Mouse (Mus musculus): ENCODE measurements around the gene Dock3. TPM values are rescaled to one million over a fixed set of nuclear protein-coding genes. Genes with fewer than 3 reads are reported as not detected.

Gene Dock3
- polyA plus RNA-seq, 1 experiment: 188 TPM

GRCm38 (mm10) chr9:107260429-107260828 lies 28.7 kb upstream of the Dock3 start:
- no peak for TF ChIP-seq CTCF (IDR thresholded peaks at IDR 0.05; ENCODE audit: extremely low read depth, insufficient read depth, low read length)
- no peak overlapping the region for H3K4me3 ChIP-seq (ENCODE audit: insufficient read depth, low read length)
- H3K27ac ChIP-seq (ENCODE audit: insufficient read depth, low read length): peak overlapping the region; percentile 62
- H3K4me1 ChIP-seq (ENCODE audit: control insufficient read depth, insufficient read depth, low read length): peaks cover 29% of the 10 kb centered on the region

DNA sequence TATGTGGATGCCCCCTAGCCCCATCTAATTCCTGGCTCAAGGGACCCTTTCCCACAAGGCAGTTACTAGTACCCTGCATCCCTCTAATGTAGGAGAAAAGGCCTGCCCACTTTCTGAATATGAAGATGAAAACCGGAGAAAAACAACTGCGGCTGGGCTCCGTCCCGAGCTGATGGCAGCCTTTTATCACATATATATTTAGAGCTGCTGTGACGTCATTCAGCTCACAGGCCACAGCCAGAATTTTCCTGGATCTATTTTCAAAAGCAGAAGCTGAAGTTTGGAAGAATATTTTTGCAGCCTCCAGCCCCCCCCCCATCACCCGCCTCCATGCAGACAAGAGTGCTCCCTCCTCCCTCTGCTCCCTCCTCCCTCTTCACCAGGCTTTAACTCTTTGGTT lies 27.9 kb upstream of the Dock3 start:
- TF ChIP-seq CTCF (IDR thresholded peaks at IDR 0.05; ENCODE audit: extremely low read depth, insufficient read depth, low read length): no peak
- TF ChIP-seq POLR2A (IDR thresholded peaks at IDR 0.05; ENCODE audit: extremely low read depth, insufficient read depth, low read length): 0 out of 2 replicates have a peak, but pooled peaks have one; percentile 20
- peak overlapping the region; percentile 92 for H3K27ac ChIP-seq (ENCODE audit: insufficient read depth, low read length)
- no peak overlapping the region for H3K4me3 ChIP-seq (ENCODE audit: insufficient read depth, low read length)
- H3K4me1 ChIP-seq (ENCODE audit: control insufficient read depth, insufficient read depth, low read length): peaks cover 35% of the 10 kb centered on the region

DNA sequence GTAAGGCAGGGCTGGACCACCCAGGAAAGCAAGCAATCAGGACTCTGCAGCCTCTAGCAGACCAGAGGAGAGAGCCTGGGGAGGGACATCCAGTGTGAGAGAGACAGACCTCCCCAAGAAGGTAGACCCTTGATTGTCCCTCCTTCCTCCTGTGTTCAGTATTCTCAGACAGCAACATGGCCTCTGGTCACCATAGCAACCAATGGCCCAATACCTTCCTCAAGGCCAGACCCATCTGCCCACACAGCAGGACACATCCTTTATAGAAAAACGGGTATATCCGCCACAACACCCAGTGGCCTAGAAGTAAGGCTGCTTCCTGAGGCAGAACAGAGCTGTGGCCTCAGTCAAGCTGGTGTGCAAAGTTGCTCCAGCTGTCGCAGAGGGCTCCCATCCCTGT lies 23.9 kb upstream of the Dock3 start:
- Histone ChIP-seq H3K4me3 (ENCODE audit: insufficient read depth, low read length) (no peak overlapping the region), H3K4me1 (ENCODE audit: control insufficient read depth, insufficient read depth, low read length) (peaks cover 33% of the 10 kb centered on the region), H3K27ac (ENCODE audit: insufficient read depth, low read length) (no peak overlapping the region)
- no peak for TF ChIP-seq POLR2A (IDR thresholded peaks at IDR 0.05; ENCODE audit: extremely low read depth, insufficient read depth, low read length)
- TF ChIP-seq CTCF (IDR thresholded peaks at IDR 0.05; ENCODE audit: extremely low read depth, insufficient read depth, low read length): no peak

DNA sequence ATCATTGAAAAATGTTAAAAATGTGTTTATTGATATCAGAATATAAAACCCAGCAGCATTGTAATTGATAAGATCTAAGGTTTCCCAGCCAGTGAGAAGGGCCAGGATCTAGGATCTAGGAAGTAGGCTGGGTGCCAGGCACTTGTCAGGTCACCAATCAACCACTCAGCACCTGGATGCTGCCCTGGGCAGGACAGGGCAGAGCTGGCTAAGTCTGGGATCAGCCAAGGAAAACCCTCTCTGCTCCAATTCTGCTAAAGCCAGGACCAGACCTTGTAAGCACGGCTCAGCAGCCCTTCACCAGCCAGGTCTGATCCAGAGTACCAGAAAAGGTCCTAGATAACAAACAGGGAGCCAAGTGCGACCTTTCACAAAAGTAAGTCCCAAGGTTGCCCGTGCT lies 23.2 kb upstream of the Dock3 start:
- TF ChIP-seq CTCF (IDR thresholded peaks at IDR 0.05; ENCODE audit: extremely low read depth, insufficient read depth, low read length) (no peak), POLR2A (IDR thresholded peaks at IDR 0.05; ENCODE audit: extremely low read depth, insufficient read depth, low read length) (no peak)
- Histone ChIP-seq H3K27ac (ENCODE audit: insufficient read depth, low read length) (0 out of 2 replicates have a peak overlapping the region, but pooled peaks have one; percentile 37), H3K4me1 (ENCODE audit: control insufficient read depth, insufficient read depth, low read length) (peaks cover 34% of the 10 kb centered on the region), H3K4me3 (ENCODE audit: insufficient read depth, low read length) (no peak overlapping the region)

GRCm38 (mm10) chr9:107254476-107254875 lies 22.8 kb upstream of the Dock3 start:
- H3K27ac ChIP-seq (ENCODE audit: insufficient read depth, low read length): 0 out of 2 replicates have a peak overlapping the region, but pooled peaks have one; percentile 37
- peaks cover 35% of the 10 kb centered on the region for H3K4me1 ChIP-seq (ENCODE audit: control insufficient read depth, insufficient read depth, low read length)
- no peak overlapping the region for H3K4me3 ChIP-seq (ENCODE audit: insufficient read depth, low read length)
- no peak for TF ChIP-seq POLR2A (IDR thresholded peaks at IDR 0.05; ENCODE audit: extremely low read depth, insufficient read depth, low read length)
- TF ChIP-seq CTCF (IDR thresholded peaks at IDR 0.05; ENCODE audit: extremely low read depth, insufficient read depth, low read length): no peak

DNA sequence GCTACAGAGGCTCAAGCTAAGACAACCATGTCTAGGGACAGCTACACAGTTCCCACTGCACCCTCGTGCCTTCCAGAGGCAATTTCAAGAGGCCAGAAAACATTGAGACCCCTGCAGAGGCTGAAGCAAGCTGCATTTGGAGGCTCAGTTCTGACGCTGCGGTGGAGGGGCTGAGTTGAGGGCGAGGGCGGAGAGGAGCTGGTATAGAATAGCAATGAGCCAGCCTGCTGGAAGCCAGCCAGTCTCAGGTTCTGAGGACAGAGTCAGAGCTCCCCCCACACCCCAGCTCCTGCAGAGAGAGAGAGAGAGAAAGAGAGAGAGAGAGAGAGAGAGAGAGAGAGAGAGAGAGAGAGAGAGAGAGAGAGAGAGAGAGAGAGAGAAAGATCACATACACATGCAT lies 20.5 kb upstream of the Dock3 start:
- Histone ChIP-seq H3K4me3 (ENCODE audit: insufficient read depth, low read length) (no peak overlapping the region), H3K27ac (ENCODE audit: insufficient read depth, low read length) (0 out of 2 replicates have a peak overlapping the region, but pooled peaks have one; percentile 9), H3K4me1 (ENCODE audit: control insufficient read depth, insufficient read depth, low read length) (peaks cover 30% of the 10 kb centered on the region)
- TF ChIP-seq CTCF (IDR thresholded peaks at IDR 0.05; ENCODE audit: extremely low read depth, insufficient read depth, low read length): no peak
- no peak for TF ChIP-seq POLR2A (IDR thresholded peaks at IDR 0.05; ENCODE audit: extremely low read depth, insufficient read depth, low read length)

- no peak overlapping the region for H3K4me3 ChIP-seq (ENCODE audit: insufficient read depth, low read length)
- TF ChIP-seq CTCF (IDR thresholded peaks at IDR 0.05; ENCODE audit: extremely low read depth, insufficient read depth, low read length) (no peak), POLR2A (IDR thresholded peaks at IDR 0.05; ENCODE audit: extremely low read depth, insufficient read depth, low read length) (no peak)
- H3K4me1 ChIP-seq (ENCODE audit: control insufficient read depth, insufficient read depth, low read length): peaks cover 30% of the 10 kb centered on the region
- peak overlapping the region; percentile 80 for H3K27ac ChIP-seq (ENCODE audit: insufficient read depth, low read length)
These were observed 19.0 kb upstream of the Dock3 start for GRCm38 (mm10) chr9:107250416-107251337.

DNA sequence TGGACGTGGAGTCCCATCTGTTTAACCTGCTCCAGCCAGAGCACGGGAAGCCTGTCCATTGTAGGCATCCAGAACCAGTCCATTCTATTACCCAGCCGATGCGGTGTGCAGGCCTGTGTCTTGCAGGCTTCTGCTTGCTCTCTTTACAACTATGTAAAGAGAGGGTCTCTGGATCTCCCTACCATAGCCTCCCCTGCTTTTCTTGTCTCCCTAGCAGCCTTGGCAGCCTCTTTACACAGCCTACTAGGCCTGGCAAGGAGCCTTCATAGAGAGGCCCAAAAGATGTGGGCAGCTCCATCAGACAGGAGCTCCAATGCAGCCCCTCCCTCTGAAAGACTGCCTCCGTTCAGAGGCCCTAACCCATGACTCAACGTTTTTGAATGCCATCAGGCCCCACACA lies 17.4 kb upstream of the Dock3 start:
- TF ChIP-seq CTCF (IDR thresholded peaks at IDR 0.05; ENCODE audit: extremely low read depth, insufficient read depth, low read length) (no peak), POLR2A (IDR thresholded peaks at IDR 0.05; ENCODE audit: extremely low read depth, insufficient read depth, low read length) (no peak)
- H3K4me1 ChIP-seq (ENCODE audit: control insufficient read depth, insufficient read depth, low read length): peaks cover 22% of the 10 kb centered on the region
- H3K4me3 ChIP-seq (ENCODE audit: insufficient read depth, low read length): no peak overlapping the region
- H3K27ac ChIP-seq (ENCODE audit: insufficient read depth, low read length): no peak overlapping the region

- Histone ChIP-seq H3K4me3 (ENCODE audit: insufficient read depth, low read length) (no peak overlapping the region), H3K27ac (ENCODE audit: insufficient read depth, low read length) (no peak overlapping the region), H3K4me1 (ENCODE audit: control insufficient read depth, insufficient read depth, low read length) (peaks cover 16% of the 10 kb centered on the region)
- TF ChIP-seq CTCF (IDR thresholded peaks at IDR 0.05; ENCODE audit: extremely low read depth, insufficient read depth, low read length) (peak; percentile 48; the same call in 1 of the 2 replicates), POLR2A (IDR thresholded peaks at IDR 0.05; ENCODE audit: extremely low read depth, insufficient read depth, low read length) (no peak)
These were observed 14.5 kb upstream of the Dock3 start for GRCm38 (mm10) chr9:107246170-107246569.

DNA sequence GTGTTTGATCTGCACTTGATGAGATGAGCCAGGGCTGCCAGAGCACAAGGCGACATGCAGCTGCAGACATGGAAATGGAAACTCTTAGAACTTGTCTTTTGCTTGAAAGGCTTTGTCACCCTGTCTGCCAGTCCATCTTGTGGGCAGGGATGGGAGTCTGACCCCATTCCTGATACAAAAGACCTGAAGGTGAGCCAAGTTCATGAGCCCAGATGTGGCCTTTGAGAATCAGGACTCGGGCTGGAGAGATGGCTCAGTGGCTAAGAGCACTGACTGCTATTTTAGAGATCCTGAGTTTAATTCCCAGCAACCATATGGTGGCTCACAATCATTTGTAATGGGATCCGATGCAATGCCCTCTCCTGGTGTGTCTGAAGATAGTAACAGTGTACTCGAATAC lies 13.6 kb upstream of the Dock3 start:
- TF ChIP-seq CTCF (IDR thresholded peaks at IDR 0.05; ENCODE audit: extremely low read depth, insufficient read depth, low read length): no peak
- TF ChIP-seq POLR2A (IDR thresholded peaks at IDR 0.05; ENCODE audit: extremely low read depth, insufficient read depth, low read length): no peak
- peaks cover 10% of the 10 kb centered on the region for H3K4me1 ChIP-seq (ENCODE audit: control insufficient read depth, insufficient read depth, low read length)

More for the DNA sequence above, 13.6 kb upstream of the Dock3 start:
- Histone ChIP-seq H3K4me3 (ENCODE audit: insufficient read depth, low read length) (no peak overlapping the region), H3K27ac (ENCODE audit: insufficient read depth, low read length) (no peak overlapping the region)
